Mouse (Mus musculus) ES-Bruce4 (cell line): ENCODE measurements around the gene Icam1.

Source experiments
- CTCF ChIP-seq: IDR thresholded peaks from one replicate; pipeline ENCODE4 v1.8.1; 2011; ENCODE audit warnings: low read depth, low read length
- POLR2A ChIP-seq: IDR thresholded peaks from one replicate; pipeline ENCODE4 v1.8.1; 2011; ENCODE audit warnings: low read length; ENCODE audit not compliant: insufficient read depth

- TF ChIP-seq CTCF = no peak
- no peak for TF ChIP-seq POLR2A
Measured at GRCm38 (mm10) chr9:20979181-20979580, 36.6 kb upstream of the Icam1 start.
